In genomic region chr7:120843037-120843621, GRCm38 (mm10) we compare ENCODE assay signal across 8 mouse cellular contexts. TPM values are rescaled to one million over a fixed set of nuclear protein-coding genes. Genes with fewer than 3 reads are reported as not detected.
DNase-seq lines count a peak whose midpoint lies in the region; ATAC-seq lines count a peak whose summit lies in the region.

No protein-coding gene starts in this region.

- H3K27me3 ChIP-seq in lung, embryonic 16.5 days (ENCODE audit: control insufficient read depth, insufficient read depth, low read depth, low read length), result no peaks in the 10 kb centered on the region

- H3K4me2 ChIP-seq in lung, embryonic 16.5 days (ENCODE audit: low read depth, low read length), result peak overlapping the region; percentile 82

- peak; percentile 69 for DNase-seq in MEL-GATA-1-ER (ENCODE audit: extremely low read depth, low read depth)
- DNase-seq in cerebellum, adult 8-10 months, result peak; percentile 82
- DNase-seq in forelimb bud, embryonic 11.5 days (ENCODE audit: low read depth, low spot score), result peak; percentile 70
- peak; percentile 91 for DNase-seq in layer of hippocampus, adult 9-11 months
- DNase-seq in ovary, postnatal 14 days (ENCODE audit: low spot score), result peak; percentile 73
- peak; percentile 87 for DNase-seq in thymus, postnatal 14 days

- WGBS in lung, embryonic 16.5 days, result 0% methylated on average over 40 of the region's 40 CpGs

- H3K9ac ChIP-seq in lung, embryonic 16.5 days (ENCODE audit: low read length), result peak overlapping the region; percentile 88

- H3K4me1 ChIP-seq in lung, embryonic 16.5 days (replicated peaks; ENCODE audit: control insufficient read depth, insufficient read depth, low read length), result peaks cover 12% of the 10 kb centered on the region

- peak; percentile 63 to 69 for ATAC-seq in hematopoietic stem cell, adult 5-6 weeks (replicated peaks in 1 of 2; ENCODE audit: insufficient read depth in 1 of 2, low FRiP score in 2 of 2, low TSS enrichment in 1 of 2, low read depth in 1 of 2, poor library complexity in 2 of 2, severe bottlenecking in 2 of 2)
- ATAC-seq in lung, embryonic 16.5 days (ENCODE audit: low read depth), result peak; percentile 88

- peak overlapping the region; percentile 99 for H3K27ac ChIP-seq in lung, embryonic 16.5 days (ENCODE audit: low read length)

- H3K4me3 ChIP-seq in lung, embryonic 16.5 days (ENCODE audit: low read length), result peak overlapping the region; percentile 71

- H3K36me3 ChIP-seq in lung, embryonic 16.5 days (ENCODE audit: control insufficient read depth, insufficient read depth, low read length), result peaks cover 7% of the 10 kb centered on the region

- H3K9me3 ChIP-seq in lung, embryonic 16.5 days (ENCODE audit: control insufficient read depth, low read length), result no peaks in the 10 kb centered on the region

RNA-seq across cellular contexts. Expression of gene Eef2k, which starts 0.5 kb away (rescaled TPM):
- total RNA-seq in hematopoietic stem cell, adult 5-6 weeks (2017), result 146 and 162 TPM in 2 replicates
- 48.5 and 54.6 TPM in 2 replicates for polyA plus RNA-seq in lung, embryonic 16.5 days (2015; fragmentation: Nextera tagmentation; extraction: Ambion mirVana)

RNA-seq across cellular contexts. Expression of gene Gm5737, which starts 31.0 kb away (rescaled TPM):
- not detected in 2 replicates for total RNA-seq in hematopoietic stem cell, adult 5-6 weeks (2017)
- not detected in 2 replicates for polyA plus RNA-seq in lung, embryonic 16.5 days (2015; fragmentation: Nextera tagmentation; extraction: Ambion mirVana)

Comparison
In these comparisons a context has a peak if more than half of its experiments do, and no peak if none do; other contexts are left out.
1. Peak in every context shown above with its lines: DNase-seq, ATAC-seq, H3K4me3 ChIP-seq and H3K27ac ChIP-seq.